Mouse (Mus musculus) monocyte, adult 2 months (primary cell): ENCODE measurements around the gene Reep1.
"Not testable (repeated sequence)": the region's sequence is repeated elsewhere in the genome, so short reads cannot be mapped to it uniquely, and the experiment has no call there.

Source experiments
- DNase-seq, 2 experiments: peaks; one replicate each; pipeline ENCODE4 v3.0.0; 2022; ENCODE audit warnings: low spot score in 2 of 2, low read depth in 1 of 2

The Reep1 gene

GRCm38 (mm10) chr6:71831581-71831960, 124.2 kb downstream of the Reep1 start:
- peak; percentile 89 to 90 for DNase-seq

GRCm38 (mm10) chr6:71836811-71837210, 129.4 kb downstream of the Reep1 start:
- no peak for DNase-seq

DNA sequence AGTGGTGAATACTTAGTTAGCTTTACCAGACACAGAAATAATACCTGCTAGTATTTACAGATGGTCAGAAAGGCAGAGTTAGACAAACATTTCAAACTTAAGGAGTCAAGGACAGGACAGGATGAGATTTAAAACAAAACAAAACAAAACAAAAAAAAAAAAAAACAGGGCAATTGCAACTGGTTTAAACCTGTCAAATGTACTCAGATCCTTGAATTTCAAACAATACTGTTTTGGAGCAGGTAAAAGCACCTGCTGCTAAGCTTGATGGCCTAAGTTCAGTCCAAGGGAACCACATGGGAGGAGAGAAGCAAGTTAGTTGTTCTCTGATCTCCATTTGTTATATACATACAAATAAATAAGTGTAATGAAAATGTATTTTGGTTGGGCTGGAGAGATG, 132.5 kb downstream of the Reep1 start:
- no peak for DNase-seq

GRCm38 (mm10) chr6:71840597-71841290, 133.4 kb downstream of the Reep1 start:
- no peak for DNase-seq

GRCm38 (mm10) chr6:71846906-71847305, 139.5 kb downstream of the Reep1 start:
- not testable (repeated sequence) for DNase-seq
